Mouse (Mus musculus) testis, postnatal 10 days (tissue): Measurements from ENCODE around the gene Cldn12.
A peak's percentile ranks its signal among the peaks of the same experiment; 100 is the strongest.

ENCODE experiments used
- DNase-seq: peaks from one replicate; pipeline ENCODE4 v3.0.0; 2021; ENCODE audit warnings: low spot score

Gene Cldn12

GRCm38 (mm10) chr5:5514196-5515076 is at the start of gene Cldn12:
Gene Cldn12 (minus strand): TSS chr5:5514958.
- peak; percentile 98 for DNase-seq

GRCm38 (mm10) chr5:5562435-5562834 is 47.7 kb upstream of the Cldn12 start:
- DNase-seq = no peak

GRCm38 (mm10) chr5:5561041-5561706 is 46.4 kb upstream of the Cldn12 start:
- DNase-seq = no peak

- no peak for DNase-seq
These were observed 45.0 kb upstream of the Cldn12 start for GRCm38 (mm10) chr5:5559798-5560197.

- DNase-seq = peak; percentile 97
These were observed 44.5 kb upstream of the Cldn12 start, which contains the start of gene Gtpbp10 for GRCm38 (mm10) chr5:5559079-5559740. Gene Gtpbp10 (minus strand): TSS chr5:5559538.

- DNase-seq = no peak
These were observed 36.4 kb upstream of the Cldn12 start for GRCm38 (mm10) chr5:5551110-5551509.

GRCm38 (mm10) chr5:5540385-5540784 is 25.6 kb upstream of the Cldn12 start:
- no peak for DNase-seq

GRCm38 (mm10) chr5:5539771-5540170 is 25.0 kb upstream of the Cldn12 start:
- DNase-seq = no peak

GRCm38 (mm10) chr5:5536131-5536530 is 21.4 kb upstream of the Cldn12 start:
- DNase-seq = no peak

- no peak for DNase-seq
These were observed 19.1 kb upstream of the Cldn12 start for GRCm38 (mm10) chr5:5533656-5534420.

GRCm38 (mm10) chr5:5515411-5515810 is 653 bp upstream of the Cldn12 start:
- no peak for DNase-seq

- DNase-seq = no peak
These were observed 3.4 kb downstream of the Cldn12 start for GRCm38 (mm10) chr5:5511401-5511800.

- no peak for DNase-seq
These were observed 3.8 kb downstream of the Cldn12 start for GRCm38 (mm10) chr5:5510989-5511388.

- peak; percentile 56 for DNase-seq
These were observed 4.4 kb downstream of the Cldn12 start for GRCm38 (mm10) chr5:5510304-5510887.

GRCm38 (mm10) chr5:5508231-5508630 is 6.5 kb downstream of the Cldn12 start:
- DNase-seq = no peak

GRCm38 (mm10) chr5:5507701-5508225 is 7.0 kb downstream of the Cldn12 start:
- peak; percentile 83 for DNase-seq

GRCm38 (mm10) chr5:5504456-5504855 is 10.3 kb downstream of the Cldn12 start:
- DNase-seq = no peak

GRCm38 (mm10) chr5:5503381-5503780 is 11.4 kb downstream of the Cldn12 start:
- no peak for DNase-seq

- no peak for DNase-seq
These were observed 13.2 kb downstream of the Cldn12 start for GRCm38 (mm10) chr5:5501583-5501982.

GRCm38 (mm10) chr5:5496393-5496792 is 18.4 kb downstream of the Cldn12 start:
- no peak for DNase-seq

GRCm38 (mm10) chr5:5495042-5495441 is 19.7 kb downstream of the Cldn12 start:
- no peak for DNase-seq
